Mouse (Mus musculus) forebrain, postnatal 0 days (tissue): ENCODE measurements around the gene Efna2. TPM values are rescaled to one million over a fixed set of nuclear protein-coding genes. Genes with fewer than 3 reads are reported as not detected.

ENCODE experiments used
- ATAC-seq: fragments of 200-750 bp; cut with Nextera tagmentation; 2 replicates; pipeline ENCODE4 v1.8.0; 2017; ENCODE audit warnings: mild to moderate bottlenecking, moderate library complexity
- DNase-seq: peaks from one replicate; pipeline ENCODE4 v3.0.0-alpha.2; 2015
- H3K27ac ChIP-seq: fragments of 300-500 bp; sonication (generic); 2 replicates; pipeline ENCODE4 v1.5.1; 2014; ENCODE audit warnings: low read depth, mild to moderate bottlenecking, antibody characterized with exemption, low read length, moderate library complexity, mixed read lengths
- H3K27me3 ChIP-seq: fragments of 300-500 bp; sonication (generic); 2 replicates; pipeline ENCODE4 v1.6.1; 2014; ENCODE audit warnings: mild to moderate bottlenecking, low read length, mixed read lengths; ENCODE audit not compliant: insufficient read depth
- H3K36me3 ChIP-seq: fragments of 300-500 bp; sonication (generic); 2 replicates; pipeline ENCODE4 v1.6.1; 2014; ENCODE audit warnings: mild to moderate bottlenecking, moderate library complexity; ENCODE audit not compliant: insufficient read depth
- H3K4me1 ChIP-seq: fragments of 300-500 bp; sonication (generic); 2 replicates; pipeline ENCODE4 v1.6.1; 2014; ENCODE audit warnings: antibody characterized with exemption; ENCODE audit not compliant: insufficient read depth
- H3K4me2 ChIP-seq: fragments of 300-500 bp; sonication (generic); 2 replicates; pipeline ENCODE4 v1.6.1; 2014; ENCODE audit warnings: low read depth, mild to moderate bottlenecking, moderate library complexity
- H3K4me3 ChIP-seq: fragments of 300-500 bp; sonication (generic); 2 replicates; pipeline ENCODE4 v1.5.1; 2014; ENCODE audit warnings: low read depth, low read length, mixed read lengths
- H3K9ac ChIP-seq: fragments of 300-500 bp; sonication (generic); 2 replicates; pipeline ENCODE4 v1.6.1; 2014; ENCODE audit warnings: mild to moderate bottlenecking
- H3K9me3 ChIP-seq: fragments of 300-500 bp; sonication (generic); 2 replicates; pipeline ENCODE4 v1.6.1; 2016; ENCODE audit warnings: low read length
- CTCF ChIP-seq: sonication (generic); IDR thresholded peaks from 2 replicates; pipeline ENCODE4 v1.5.1; 2016; ENCODE audit warnings: antibody characterized with exemption, control low read depth, low read depth
- WGBS: fragments of 180-500 bp; shearing (Covaris S2); extraction: QIAGEN DNeasy Blood & Tissue Kit; methylation state at CpG from one replicate; pipeline ENCODE4 v1.1.7; 2014; 5-methylcytosine and 5-hydroxymethylcytosine counted together
- polyA plus RNA-seq: library from polyadenylated mRNA; unstranded; fragments of >200 nt; fragmentation: Nextera tagmentation; extraction: Ambion mirVana; gene quantifications from 2 replicates; pipeline ENCODE4 v1.2.1, GENCODE M21; 2015
- total RNA-seq: library from RNA; depleted of rRNA; stranded (reverse); fragments of >200 nt; gene quantifications from 2 replicates; pipeline ENCODE4 v1.2.3, GENCODE M21; 2014

Efna2 gene
- total and polyA plus RNA-seq, 2 experiments from 2014 or later = 29.0 to 31.3 TPM

DNA sequence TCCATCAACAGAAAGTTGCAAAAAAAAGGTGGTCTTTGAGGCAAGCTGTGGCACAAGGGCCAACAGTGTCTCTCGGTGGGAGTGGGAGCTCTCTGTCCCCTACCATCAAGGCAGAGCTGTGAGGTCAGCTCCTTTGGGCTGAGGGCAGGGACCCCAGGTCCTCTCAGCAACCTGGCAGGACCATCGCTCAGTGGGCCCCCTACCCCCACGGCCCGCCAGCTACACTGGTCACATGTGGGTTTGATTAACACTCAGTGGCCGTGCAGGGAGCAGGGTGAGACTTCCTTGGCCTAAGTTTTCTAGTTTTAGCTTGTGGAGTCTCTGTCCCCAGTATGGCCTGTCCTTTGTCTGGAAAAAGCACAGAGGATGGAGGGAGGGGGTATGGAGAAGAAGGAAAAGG, 1.5 kb downstream of the Efna2 start:
- Histone ChIP-seq H3K4me3 (peak overlapping the region; percentile 78), H3K4me2 (peak overlapping the region; percentile 68), H3K9me3 (no peaks in the 10 kb centered on the region), H3K9ac (peak overlapping the region; percentile 81), H3K36me3 (no peaks in the 10 kb centered on the region), H3K27ac (no peak overlapping the region), H3K27me3 (no peaks in the 10 kb centered on the region), H3K4me1 (peaks cover 18% of the 10 kb centered on the region)
- DNase-seq (no peak), ATAC-seq (no peak)
- no peak for TF ChIP-seq CTCF
- 42% methylated on average over 5 of the region's 5 CpGs for WGBS

DNA sequence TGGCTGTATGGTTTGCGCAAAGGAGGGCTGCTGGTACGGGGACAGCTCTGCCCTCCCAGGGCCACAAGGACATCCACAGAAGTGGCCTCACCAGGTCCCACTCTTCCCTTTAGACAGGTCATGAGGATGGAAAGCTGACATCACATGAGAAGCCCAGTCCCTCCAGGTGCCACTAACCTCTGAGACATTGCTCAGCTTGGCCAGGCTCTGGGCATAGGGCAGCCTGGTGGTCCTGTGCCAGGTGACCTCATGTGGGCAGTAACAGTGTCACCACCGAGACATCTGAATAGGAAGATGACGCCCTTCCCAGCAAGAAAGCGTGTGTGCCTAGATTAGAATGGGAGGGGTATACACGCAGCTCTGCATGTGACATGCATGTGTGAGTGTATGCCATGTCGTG, 3.3 kb downstream of the Efna2 start:
- H3K4me3 ChIP-seq = no peak overlapping the region
- 93% methylated on average over 7 of the region's 7 CpGs for WGBS

DNA sequence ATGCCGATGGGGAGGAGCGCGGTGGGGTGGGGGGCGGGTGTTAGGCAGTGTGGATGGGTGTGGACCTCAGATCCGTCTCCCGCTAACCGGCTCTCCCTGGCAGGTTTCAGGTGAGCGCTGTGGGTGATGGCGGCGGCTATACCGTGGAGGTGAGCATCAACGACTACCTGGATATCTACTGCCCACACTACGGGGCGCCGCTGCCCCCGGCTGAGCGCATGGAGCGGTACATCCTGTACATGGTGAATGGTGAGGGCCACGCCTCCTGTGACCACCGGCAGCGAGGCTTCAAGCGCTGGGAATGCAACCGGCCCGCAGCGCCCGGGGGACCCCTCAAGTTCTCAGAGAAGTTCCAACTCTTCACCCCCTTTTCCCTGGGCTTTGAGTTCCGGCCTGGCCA, 7.4 kb downstream of the Efna2 start:
- 54% methylated on average over 27 of the region's 27 CpGs for WGBS
- no peak for TF ChIP-seq CTCF
- DNase-seq (no peak), ATAC-seq (no peak)
- Histone ChIP-seq H3K27me3 (no peaks in the 10 kb centered on the region), H3K9me3 (no peaks in the 10 kb centered on the region), H3K4me1 (peaks cover 8% of the 10 kb centered on the region; the same call in 1 of the 2 replicates), H3K4me3 (no peak overlapping the region), H3K9ac (no peak overlapping the region), H3K36me3 (peaks cover 20% of the 10 kb centered on the region), H3K27ac (no peak overlapping the region), H3K4me2 (no peak overlapping the region)

More for the DNA sequence above, 3.3 kb downstream of the Efna2 start:
- Histone ChIP-seq H3K27ac (no peak overlapping the region), H3K36me3 (peaks cover 7% of the 10 kb centered on the region; the same call in 1 of the 2 replicates), H3K4me1 (peaks cover 18% of the 10 kb centered on the region), H3K9me3 (no peaks in the 10 kb centered on the region), H3K4me2 (no peak overlapping the region), H3K9ac (no peak overlapping the region), H3K27me3 (no peaks in the 10 kb centered on the region)
- DNase-seq (no peak), ATAC-seq (no peak)
- TF ChIP-seq CTCF = no peak

- H3K27ac ChIP-seq = no peak overlapping the region
- H3K27me3 ChIP-seq = no peaks in the 10 kb centered on the region
- peaks cover 8% of the 10 kb centered on the region; the same call in 1 of the 2 replicates for H3K4me1 ChIP-seq
- no peak overlapping the region for H3K9ac ChIP-seq
- no peak for TF ChIP-seq CTCF
- no peaks in the 10 kb centered on the region for H3K9me3 ChIP-seq
- H3K36me3 ChIP-seq = peaks cover 20% of the 10 kb centered on the region
- 87% methylated on average over 10 of the region's 10 CpGs for WGBS
- no peak overlapping the region for H3K4me2 ChIP-seq
- no peak overlapping the region for H3K4me3 ChIP-seq
- ATAC-seq = no peak
- DNase-seq = no peak
Observed at GRCm38 (mm10) chr10:80187739-80188138, 8.5 kb downstream of the Efna2 start.

GRCm38 (mm10) chr10:80188453-80189024, 9.3 kb downstream of the Efna2 start:
- Histone ChIP-seq H3K27me3 (no peaks in the 10 kb centered on the region), H3K9me3 (no peaks in the 10 kb centered on the region), H3K4me3 (no peak overlapping the region), H3K4me2 (no peak overlapping the region), H3K27ac (no peak overlapping the region), H3K4me1 (peaks cover 8% of the 10 kb centered on the region; the same call in 1 of the 2 replicates), H3K36me3 (peaks cover 20% of the 10 kb centered on the region), H3K9ac (no peak overlapping the region)
- no peak for TF ChIP-seq CTCF
- DNase-seq (no peak), ATAC-seq (no peak)
- 78% methylated on average over 15 of the region's 15 CpGs for WGBS

GRCm38 (mm10) chr10:80189999-80190398, 10.7 kb downstream of the Efna2 start:
- peak overlapping the region; percentile 74 for H3K4me2 ChIP-seq
- H3K9me3 ChIP-seq = no peaks in the 10 kb centered on the region
- 8% methylated on average over 21 of the region's 21 CpGs for WGBS
- H3K4me3 ChIP-seq = peak overlapping the region; percentile 43
- H3K27me3 ChIP-seq = no peaks in the 10 kb centered on the region
- peak overlapping the region; percentile 77 for H3K9ac ChIP-seq
- peak; percentile 49 for DNase-seq
- peaks cover 8% of the 10 kb centered on the region; the same call in 1 of the 2 replicates for H3K4me1 ChIP-seq
- peak; percentile 15; the same call in 1 of the 2 replicates for ATAC-seq
- H3K36me3 ChIP-seq = peaks cover 20% of the 10 kb centered on the region
- H3K27ac ChIP-seq = peak overlapping the region; percentile 91
- no peak for TF ChIP-seq CTCF

DNA sequence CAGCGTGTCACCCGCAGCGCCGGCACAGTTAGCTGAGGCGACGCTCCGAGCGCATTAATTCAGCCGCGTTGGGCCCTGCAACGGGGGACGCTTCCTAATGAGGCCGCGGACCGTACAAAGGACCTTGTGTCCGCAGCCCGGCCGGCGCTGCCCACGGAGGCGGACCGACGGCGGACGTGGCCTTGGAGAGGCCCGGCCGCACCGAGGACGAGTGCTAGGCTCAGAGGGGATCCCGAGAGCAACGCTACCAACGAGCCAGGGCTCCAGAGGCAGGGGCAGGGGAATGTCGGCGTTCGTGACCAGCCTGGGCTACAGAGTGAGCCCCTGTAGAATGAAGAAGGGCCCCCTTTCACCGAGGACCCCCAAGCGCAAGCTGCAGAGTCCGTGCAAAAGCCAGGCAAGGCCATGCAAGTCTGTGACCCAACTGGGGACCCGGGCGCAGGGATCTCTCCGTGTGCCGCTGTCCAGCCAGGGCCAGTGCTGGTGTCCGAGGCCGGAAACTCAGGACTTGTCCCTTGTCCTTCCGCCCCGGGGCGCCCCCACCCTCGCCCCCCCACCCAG, 11.3 kb downstream of the Efna2 start:
- Histone ChIP-seq H3K27me3 (no peaks in the 10 kb centered on the region), H3K9ac (peak overlapping the region; percentile 77), H3K4me3 (peak overlapping the region; percentile 43), H3K36me3 (peaks cover 20% of the 10 kb centered on the region), H3K4me1 (peaks cover 8% of the 10 kb centered on the region; the same call in 1 of the 2 replicates), H3K4me2 (peak overlapping the region; percentile 74), H3K27ac (peak overlapping the region; percentile 91), H3K9me3 (no peaks in the 10 kb centered on the region)
- 4% methylated on average over 48 of the region's 48 CpGs for WGBS
- DNase-seq = peak; percentile 79
- no peak for TF ChIP-seq CTCF
- peak; percentile 80 for ATAC-seq
